Mouse (Mus musculus) natural killer cell, adult 2 months (primary cell): ENCODE results near the gene Stx8.

Source experiments
- DNase-seq, 2 experiments: peaks; one replicate each; pipeline ENCODE4 v3.0.0; 2022; ENCODE audit warnings: low spot score in 2 of 2

The Stx8 gene

GRCm38 (mm10) chr11:67965905-67966878 is at the start of gene Stx8:
Stx8 (plus strand) TSS chr11:67966193.
- peak; percentile 84 to 88 for DNase-seq

GRCm38 (mm10) chr11:67917126-67917525 is 48.9 kb upstream of the Stx8 start:
- no peak for DNase-seq

- DNase-seq: no peak
Measured at GRCm38 (mm10) chr11:67919593-67919992, 46.4 kb upstream of the Stx8 start.

GRCm38 (mm10) chr11:67920226-67920960 is 45.6 kb upstream of the Stx8 start:
- no peak for DNase-seq

GRCm38 (mm10) chr11:67921091-67921826 is 44.7 kb upstream of the Stx8 start:
- no peak for DNase-seq

GRCm38 (mm10) chr11:67921827-67922754 is 43.9 kb upstream of the Stx8 start, which contains the start of gene Usp43:
Usp43 (minus strand) TSS chr11:67922153.
- DNase-seq: no peak

- DNase-seq: no peak
Measured at GRCm38 (mm10) chr11:67922755-67923125, 43.3 kb upstream of the Stx8 start.

- no peak for DNase-seq
Measured at GRCm38 (mm10) chr11:67923720-67924119, 42.3 kb upstream of the Stx8 start.

GRCm38 (mm10) chr11:67925000-67925399 is 41.0 kb upstream of the Stx8 start:
- DNase-seq: no peak

GRCm38 (mm10) chr11:67926348-67927055 is 39.5 kb upstream of the Stx8 start:
- DNase-seq: no peak

GRCm38 (mm10) chr11:67932156-67932555 is 33.8 kb upstream of the Stx8 start:
- DNase-seq: no peak

- no peak for DNase-seq
Measured at GRCm38 (mm10) chr11:67948229-67948628, 17.8 kb upstream of the Stx8 start.

- peak in 1 of 2 experiments; percentile 2 for DNase-seq
Measured at GRCm38 (mm10) chr11:67949475-67949874, 16.5 kb upstream of the Stx8 start.

- no peak for DNase-seq
Measured at GRCm38 (mm10) chr11:67953604-67954003, 12.4 kb upstream of the Stx8 start.

GRCm38 (mm10) chr11:67954413-67954812 is 11.6 kb upstream of the Stx8 start:
- no peak for DNase-seq

GRCm38 (mm10) chr11:67964110-67964509 is 1.9 kb upstream of the Stx8 start:
- peak in 1 of 2 experiments; percentile 7 for DNase-seq

GRCm38 (mm10) chr11:67965242-67965883 is 630 bp upstream of the Stx8 start, which contains the start of gene Cfap52:
Cfap52 (minus strand) TSS chr11:67965651.
- DNase-seq: peak; percentile 76 to 79

GRCm38 (mm10) chr11:67967831-67968230 is 1.8 kb downstream of the Stx8 start:
- no peak for DNase-seq

- DNase-seq: no peak
Measured at GRCm38 (mm10) chr11:67972606-67973005, 6.6 kb downstream of the Stx8 start.

- DNase-seq: no peak
Measured at GRCm38 (mm10) chr11:67973225-67973624, 7.2 kb downstream of the Stx8 start.
